Mouse (Mus musculus): ENCODE data around the gene Fam53b.

The Fam53b gene

DNA sequence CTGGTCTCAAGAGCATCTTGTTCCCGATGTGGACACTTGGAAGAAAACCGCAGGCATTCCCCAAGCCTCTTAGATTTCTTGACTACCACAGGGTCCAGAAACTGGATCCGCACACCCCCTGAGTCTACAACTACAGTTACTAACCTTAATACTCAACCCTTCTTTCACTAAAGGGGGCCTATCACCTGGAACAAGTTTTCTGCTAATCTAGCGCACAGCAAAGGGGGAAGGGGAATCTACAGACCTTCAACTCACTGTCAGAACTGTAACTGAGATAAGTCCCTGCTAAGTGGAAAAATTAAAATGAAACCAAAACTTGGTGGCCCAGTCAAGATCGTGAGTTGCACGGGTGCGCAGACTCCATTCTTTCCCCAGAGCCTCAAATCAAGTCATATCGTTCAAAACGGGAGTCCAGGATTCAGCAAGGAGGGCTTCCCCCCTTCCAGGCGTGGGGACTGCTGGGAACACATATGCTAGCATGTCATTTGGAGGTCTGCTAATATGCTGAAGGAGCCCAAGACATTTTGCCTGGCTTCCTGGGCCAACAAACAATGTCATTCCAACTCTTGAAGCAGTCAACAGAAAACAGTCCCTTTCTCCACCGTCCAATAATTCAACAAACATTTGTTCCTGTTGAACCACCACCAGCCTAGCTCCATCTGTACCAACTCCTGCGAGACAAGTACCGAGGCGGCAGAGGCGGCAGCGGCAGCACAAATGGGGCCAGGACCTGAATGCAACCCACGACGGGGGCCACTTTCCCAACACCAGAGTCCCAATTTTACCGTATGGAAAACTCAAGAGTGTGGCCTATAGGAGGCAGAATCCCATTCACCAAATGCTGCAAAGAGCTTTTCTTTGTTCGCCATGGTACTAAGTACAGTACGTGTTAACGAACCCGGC lies 1.7 kb downstream of the Fam53b start:
- no peak for DNase-seq (ENCODE audit: low read depth in 1 of 2, low spot score in 2 of 2)

DNA sequence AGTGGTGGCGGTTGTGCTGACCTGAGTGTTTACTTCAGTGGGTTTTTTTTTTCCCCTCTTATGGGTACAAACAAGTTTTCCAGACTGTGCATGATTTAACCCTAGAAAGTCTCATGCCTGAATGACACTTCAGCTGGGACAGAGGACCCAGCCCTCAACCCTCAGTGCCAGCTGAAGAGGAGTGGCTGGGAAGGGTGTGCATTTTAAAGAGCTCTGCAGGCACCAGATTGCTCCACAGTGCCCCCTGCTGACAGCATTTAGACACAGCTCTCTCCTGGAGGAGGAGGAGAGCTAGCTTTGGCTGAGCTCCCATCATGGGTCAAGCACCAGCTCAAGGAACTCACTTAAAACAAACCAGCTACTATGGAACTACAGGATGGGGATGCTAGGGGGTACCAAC lies 2.8 kb downstream of the Fam53b start:
- peak; percentile 66 to 74 for DNase-seq (ENCODE audit: low read depth in 1 of 2, low spot score in 2 of 2)

DNA sequence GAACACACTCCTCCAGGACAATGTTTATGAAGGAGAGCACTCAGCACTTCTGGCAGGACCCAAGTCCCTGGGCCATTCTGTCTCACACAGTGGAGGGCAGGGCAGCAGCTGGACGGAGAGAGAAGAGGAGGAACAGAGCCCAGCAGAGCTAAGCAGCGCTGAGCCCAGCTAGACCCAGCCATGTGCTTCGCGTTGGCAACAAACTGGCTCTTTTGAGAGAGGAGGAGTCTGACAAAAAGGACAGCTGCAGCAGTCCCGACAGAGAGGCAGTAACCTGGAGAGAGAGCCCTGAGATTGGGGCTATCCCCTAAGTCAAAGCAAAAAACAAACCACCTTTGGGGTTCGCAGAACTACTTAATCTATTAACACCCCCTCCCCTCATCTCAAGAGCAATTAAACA lies 3.3 kb downstream of the Fam53b start:
- no peak for DNase-seq (ENCODE audit: low read depth in 1 of 2, low spot score in 2 of 2)

DNA sequence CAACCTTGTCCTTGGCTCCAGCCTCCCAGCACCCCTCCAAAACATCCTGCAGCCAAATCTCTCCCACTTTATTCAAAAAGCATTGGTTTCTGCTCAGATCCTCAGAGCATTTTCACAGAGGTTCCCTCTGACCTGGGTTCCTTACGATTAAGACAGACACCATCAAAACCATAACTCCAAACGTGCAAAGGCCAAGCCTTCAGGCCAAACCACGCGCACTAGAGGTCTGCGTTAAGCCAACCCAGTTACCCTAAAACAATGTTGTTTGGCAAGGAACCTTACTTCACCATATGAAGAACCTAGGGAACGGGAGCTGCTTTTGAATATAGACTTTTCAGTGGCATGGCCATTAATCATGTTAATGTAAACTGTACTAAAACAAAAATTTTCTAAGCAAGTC lies 4.0 kb downstream of the Fam53b start:
- DNase-seq (ENCODE audit: low read depth in 1 of 2, low spot score in 2 of 2), result no peak

DNA sequence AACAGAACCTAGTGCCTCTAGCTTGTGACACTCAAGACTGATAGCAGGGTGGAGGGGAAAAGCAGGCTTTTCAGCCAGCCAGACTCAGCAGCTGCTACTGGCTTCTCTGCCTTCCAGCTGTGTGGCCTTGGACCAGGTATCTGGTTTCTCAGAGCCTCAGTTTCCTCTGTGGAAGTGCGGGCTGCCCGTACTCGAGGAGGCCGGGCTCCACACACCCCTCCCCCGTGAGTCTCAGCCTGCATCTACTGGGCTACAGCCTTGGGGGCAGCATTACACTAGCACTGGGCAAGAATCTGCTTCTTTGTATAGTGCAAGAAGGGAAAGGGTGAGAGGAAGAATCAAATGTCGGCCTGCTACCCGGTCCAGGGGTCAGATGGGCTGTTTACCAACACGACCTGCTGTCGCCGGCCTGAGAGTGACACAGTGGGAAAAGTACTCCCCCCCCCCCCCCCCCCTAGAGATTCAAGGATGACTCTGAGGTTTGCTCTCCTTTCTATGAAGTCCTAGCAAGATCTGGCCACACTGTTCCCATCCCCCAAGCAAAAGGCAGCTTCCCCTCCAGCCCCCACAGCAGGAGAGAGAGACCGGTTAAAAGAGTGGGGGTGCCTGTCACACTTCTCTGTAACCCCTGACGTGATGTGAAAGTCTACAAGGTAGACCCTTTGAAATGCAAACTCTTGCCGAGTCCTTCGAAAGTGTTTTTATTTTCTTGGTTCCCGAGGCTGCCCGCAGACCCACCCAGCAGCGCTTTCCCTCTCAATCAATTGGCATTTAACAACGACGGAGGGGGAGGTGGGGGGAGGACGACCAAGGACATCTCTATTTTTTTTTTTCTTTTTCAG lies 4.6 kb downstream of the Fam53b start:
- DNase-seq (ENCODE audit: low read depth in 1 of 2, low spot score in 2 of 2), result no peak

DNA sequence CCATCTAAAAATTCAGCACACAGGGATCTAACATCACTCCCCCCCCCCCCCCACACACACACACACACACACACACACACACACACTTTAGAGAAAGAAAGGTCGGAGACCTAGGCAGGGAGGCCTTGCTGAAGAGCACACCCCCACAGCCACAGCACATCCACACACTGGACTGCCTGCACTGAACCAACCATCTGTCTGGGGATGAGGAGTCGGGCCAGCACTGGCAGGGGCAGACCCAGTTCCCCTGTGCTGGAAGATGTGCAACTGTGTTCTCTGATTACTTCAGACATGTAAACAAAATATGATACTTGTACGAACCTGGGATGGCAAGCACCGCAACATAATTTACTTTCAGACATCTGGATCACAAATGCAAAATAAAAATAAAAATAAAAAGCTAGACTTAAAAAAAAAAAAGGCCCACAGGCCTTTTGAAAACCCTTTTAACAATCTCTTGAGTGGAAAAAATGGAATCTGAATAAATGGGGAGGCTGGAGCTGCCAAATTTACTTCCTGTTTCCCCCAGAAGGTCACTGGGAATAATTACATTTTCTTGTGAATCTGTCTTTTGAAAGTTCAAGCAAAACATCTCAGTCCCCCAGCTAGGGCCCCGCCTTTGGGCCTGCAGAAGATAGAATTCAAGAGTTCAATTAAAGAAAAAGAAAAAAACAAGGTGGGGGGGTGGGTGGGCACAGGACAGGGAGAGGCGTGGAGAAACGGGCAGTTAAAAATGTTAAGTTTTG lies 5.5 kb downstream of the Fam53b start:
- no peak for DNase-seq (ENCODE audit: low read depth in 1 of 2, low spot score in 2 of 2)

DNA sequence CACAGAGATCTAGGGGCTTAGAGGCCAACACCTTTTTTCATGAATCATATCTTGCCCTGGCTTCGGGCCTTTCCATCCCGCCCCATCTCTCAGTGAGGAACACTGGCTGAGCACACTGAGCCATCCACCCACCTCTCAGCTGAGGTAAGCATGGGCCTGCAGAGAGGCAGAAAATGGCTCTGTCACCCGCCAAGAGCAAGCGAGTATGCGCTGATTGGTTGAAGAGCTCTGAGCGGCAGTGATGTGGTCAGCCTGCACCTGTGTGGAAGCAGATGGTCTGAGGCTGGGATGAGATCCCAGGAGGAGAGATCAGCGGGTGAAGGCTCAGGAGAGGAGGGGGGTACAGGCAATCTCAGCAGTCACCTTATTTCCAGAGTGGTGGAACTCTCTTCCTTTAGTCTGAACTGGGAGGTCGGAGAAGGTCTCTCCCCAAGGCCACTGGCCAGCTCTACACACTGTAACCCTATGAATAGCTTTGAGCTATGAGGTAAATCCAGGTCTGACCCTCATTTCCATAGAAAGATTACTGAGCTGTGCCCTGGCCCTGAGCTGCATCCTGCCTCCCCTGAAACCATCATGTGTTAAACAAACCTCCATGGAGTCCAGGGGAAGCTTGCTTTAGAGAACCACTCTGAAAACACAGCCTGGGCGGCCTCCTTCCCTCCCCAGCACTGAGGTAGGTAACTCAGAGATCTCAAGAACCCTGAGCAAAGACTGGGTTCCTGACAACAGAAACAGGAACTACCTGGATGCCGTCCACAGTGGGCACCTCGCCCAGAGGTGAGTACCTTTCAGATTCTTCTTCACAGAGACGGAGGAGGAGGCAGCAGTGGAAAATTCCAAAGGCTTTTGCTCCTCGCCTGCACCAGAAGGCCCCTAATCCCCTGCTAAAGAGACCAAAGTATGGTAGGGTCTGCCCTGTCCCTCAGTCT lies 6.5 kb downstream of the Fam53b start:
- no peak for DNase-seq (ENCODE audit: low read depth in 1 of 2, low spot score in 2 of 2)

DNA sequence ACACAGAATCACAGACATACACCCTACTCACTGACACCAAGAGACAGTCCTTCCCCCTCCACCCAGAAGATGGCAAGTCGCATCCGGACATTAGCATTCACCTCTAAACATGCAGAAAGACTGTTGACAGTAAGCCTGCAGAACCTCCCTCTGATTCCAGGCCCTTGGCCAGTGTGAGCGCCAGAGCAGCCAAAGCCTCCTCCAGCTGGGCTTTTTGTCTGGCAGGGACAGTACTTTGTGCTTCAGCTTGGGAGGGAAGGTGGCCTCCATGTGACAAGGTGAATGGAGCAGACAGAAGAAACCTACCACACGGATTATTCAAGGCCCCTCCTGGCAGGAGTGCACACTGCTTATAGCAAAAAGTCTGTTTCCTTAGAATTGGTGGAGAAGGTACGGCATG lies 7.4 kb downstream of the Fam53b start:
- no peak for DNase-seq (ENCODE audit: low read depth in 1 of 2, low spot score in 2 of 2)

DNA sequence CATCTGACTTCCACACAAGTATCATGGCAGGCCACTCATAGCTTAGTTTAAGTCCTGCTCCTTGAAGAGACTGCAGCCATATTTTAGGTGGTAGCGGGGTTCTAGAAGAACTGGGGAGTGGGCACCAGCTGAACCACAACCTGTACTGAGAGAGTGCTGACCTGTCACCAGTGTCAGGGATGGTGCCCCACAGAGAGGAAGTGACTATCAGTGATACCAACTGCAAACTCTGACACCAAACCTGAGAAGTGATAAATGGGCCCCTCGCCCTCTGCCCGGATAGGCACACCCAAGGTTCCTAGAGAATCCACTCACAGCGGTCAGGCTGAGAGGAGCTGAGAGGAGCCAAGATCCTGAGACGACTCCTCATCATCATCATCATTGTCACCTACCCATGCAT lies 8.7 kb downstream of the Fam53b start:
- no peak for DNase-seq (ENCODE audit: low read depth in 1 of 2, low spot score in 2 of 2)

DNA sequence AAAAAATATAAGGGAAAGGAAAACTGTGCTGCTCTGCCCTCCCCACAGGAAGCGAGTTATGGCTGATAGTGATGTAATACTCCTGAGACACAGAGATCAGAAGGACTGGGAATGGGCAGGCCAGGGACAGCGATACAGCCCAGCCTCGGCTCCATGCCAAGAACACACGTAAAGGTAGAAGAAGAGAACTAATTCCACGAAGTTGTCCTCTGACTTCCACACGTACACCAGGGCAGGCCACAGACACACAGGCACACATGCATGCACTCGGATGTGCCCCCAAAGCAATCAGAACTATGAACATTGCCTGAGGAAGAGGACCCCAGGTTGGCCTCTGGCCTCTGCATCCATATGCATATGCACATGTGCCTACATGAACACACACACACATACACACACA lies 9.2 kb downstream of the Fam53b start:
- DNase-seq (ENCODE audit: low read depth in 1 of 2, low spot score in 2 of 2), result no peak

DNA sequence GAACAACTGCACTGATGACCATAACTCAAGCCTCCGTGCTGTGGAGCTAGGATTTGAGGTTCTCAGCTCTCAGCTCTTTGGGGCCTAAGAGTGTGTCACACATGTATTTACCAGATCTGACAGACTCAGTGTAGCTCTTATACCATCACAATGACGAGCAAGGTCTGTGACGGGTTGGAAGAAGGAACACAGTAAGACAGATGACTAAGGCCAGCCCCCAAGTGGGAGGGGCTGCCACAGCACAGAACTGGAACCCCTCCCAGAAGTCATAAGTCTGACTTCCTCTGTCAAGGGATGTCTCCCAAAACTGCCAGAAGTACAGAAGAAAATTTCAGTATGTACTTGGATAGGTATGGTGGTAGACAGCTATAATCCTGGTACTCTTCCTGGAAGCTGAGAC lies 9.7 kb downstream of the Fam53b start:
- peak in 1 of 2 experiments; percentile 59 for DNase-seq (ENCODE audit: low read depth in 1 of 2, low spot score in 2 of 2)

DNA sequence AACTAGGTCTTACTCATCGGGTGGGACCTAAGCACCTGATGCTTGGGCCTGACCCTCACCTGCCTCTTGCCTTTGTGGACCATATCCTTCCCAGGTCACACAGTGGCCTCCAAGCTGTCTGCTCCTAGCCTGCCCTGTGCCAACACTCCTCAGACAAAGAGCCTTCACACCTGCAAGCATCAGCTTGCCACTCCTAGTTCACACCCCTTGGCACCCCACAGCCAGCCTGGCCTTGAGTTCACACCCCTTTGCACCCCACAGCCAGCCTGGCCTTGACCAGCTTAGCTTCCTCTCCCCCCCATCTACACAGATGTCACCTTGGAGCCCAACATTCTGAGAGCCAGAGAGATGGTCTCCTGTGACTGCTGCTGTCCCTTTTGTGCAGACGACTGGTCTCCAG lies 10.3 kb downstream of the Fam53b start:
- DNase-seq (ENCODE audit: low read depth in 1 of 2, low spot score in 2 of 2), result no peak

DNA sequence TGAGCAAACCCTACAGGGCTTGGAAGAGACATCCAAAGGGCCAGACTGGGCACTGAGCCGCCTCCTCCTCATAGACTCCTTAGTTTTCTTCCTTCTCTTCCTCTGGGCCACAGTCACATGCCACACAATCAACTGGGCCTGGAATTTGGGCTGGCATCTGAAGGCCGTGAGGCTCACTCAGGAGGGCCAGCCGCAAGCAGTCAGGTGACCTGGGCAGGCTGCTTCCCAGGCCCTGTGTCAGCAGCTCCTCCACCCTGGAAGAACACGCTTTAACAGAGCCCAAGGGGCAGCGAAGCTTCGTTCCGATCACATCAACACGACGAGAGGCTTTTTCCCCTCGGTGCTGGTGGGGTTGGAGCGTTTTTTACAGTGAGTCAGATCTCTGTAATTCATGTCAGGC lies 11.0 kb downstream of the Fam53b start:
- DNase-seq (ENCODE audit: low read depth in 1 of 2, low spot score in 2 of 2), result no peak

DNA sequence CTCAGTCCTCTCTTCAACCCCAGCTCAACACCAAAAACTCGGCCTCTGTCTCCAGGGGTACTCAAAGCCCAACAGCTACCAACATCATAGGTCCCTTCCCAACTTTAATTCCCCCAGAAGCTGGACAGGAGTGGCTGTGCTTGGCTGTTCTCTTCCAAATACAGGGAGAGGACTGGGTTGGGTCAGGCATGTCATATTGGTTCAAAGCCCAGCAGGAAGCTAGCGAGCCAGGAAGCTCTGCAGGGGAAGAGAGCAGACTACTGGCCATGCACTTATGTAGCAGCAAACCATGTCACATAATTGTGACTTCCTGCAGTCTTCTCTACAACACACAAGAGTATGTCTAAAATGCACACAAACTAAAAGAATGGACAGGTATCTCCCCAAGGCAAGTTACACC lies 11.6 kb downstream of the Fam53b start:
- no peak for DNase-seq (ENCODE audit: low read depth in 1 of 2, low spot score in 2 of 2)

DNA sequence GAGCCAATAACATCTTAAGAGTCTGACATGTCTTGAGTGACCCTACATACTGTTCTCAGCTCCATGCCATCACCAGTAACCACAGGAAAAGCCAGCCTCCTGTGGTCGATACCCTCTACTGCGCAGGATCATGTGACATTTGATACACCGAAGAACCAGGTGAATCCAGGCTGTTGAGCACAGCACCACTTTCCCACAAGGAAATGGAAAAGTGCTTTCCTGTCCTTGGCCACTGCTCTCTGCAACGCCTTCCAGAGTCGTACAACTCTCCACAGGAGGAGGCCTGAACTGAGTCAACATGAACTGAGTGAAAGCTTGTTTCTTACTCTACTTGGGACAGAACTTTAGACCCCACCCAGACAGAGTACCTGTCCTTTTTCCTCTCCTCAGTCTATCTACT lies 12.2 kb downstream of the Fam53b start:
- DNase-seq (ENCODE audit: low read depth in 1 of 2, low spot score in 2 of 2), result no peak

DNA sequence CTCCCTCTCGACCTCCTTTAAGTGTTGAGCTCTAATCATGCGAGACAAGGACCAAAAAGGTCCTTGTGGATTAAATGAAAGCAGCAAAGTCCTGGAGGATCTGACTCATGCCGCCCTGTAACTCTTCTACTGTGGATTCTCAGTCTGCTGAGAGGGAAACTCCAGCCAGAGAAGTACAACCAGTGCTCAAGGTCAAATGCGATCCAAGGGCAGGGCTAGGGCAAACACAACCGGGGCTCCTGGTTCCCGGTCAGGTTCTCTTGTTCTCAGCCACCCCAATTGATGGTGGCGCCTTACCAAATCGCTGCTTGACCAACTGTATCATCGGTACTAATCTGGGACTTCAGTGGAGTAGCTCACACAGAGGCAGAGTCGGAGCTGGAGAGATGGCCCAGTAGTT lies 12.8 kb downstream of the Fam53b start:
- no peak for DNase-seq (ENCODE audit: low read depth in 1 of 2, low spot score in 2 of 2)

DNA sequence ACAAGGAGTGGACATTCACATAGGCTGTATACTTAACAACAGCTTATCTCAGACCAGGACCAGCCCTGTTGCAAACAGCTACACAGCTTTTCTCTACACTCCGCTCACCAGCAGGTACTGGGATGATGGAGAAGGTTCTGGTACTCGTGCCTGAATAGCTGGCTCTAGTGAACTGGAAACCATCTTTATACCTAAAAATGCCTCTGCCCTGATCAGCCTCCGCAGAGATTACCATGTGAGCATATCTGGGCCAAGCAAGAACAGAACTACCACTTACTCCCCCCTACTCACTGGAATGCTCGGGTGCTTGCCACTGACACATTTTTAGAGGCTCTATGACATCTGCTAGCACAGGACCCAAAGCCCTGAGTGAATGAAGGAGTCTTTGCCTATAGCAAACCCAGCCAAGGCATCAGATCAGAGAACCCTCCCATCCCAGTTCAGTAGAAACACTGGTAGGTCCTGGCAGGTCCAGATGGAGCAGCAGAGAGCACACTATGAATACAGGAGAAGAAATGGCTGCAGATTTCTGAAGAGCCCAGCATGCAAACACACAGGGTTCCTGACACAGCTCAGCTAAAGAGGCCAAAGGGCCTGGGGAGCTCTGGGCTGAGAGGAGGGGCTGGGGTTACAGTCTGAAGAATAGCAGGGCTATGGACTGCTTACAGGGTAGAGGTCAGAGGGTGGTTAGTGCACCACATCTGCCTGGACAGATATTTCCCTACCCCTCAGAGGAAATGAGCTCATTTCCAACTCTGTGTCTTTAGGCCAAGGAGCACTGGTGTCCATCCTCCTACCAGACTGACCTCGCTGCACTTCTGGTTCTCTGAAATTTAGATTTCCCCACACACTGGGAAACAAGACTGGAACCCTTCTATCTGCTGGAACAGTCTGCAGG lies 14.3 kb downstream of the Fam53b start:
- DNase-seq (ENCODE audit: low read depth in 1 of 2, low spot score in 2 of 2), result no peak

DNA sequence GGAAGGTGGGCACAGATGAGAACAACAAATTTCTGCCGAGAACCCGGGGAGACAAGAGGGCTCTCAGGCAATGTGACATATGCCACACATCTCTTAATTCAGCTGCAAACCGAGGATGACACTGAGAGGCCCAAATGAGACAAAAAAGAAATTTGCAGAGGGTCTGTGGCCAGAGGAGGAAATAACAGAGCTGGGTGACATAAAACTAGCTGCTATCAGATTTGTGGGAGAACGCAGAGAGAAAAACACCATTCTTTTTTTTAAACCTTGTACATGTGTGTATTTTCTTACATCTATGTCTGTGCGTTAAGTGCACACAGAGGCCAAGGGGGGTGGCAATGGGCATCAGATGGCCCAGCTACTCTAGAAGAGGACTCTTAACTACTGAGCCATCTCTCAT lies 18.5 kb downstream of the Fam53b start:
- DNase-seq (ENCODE audit: low read depth in 1 of 2, low spot score in 2 of 2), result no peak

DNA sequence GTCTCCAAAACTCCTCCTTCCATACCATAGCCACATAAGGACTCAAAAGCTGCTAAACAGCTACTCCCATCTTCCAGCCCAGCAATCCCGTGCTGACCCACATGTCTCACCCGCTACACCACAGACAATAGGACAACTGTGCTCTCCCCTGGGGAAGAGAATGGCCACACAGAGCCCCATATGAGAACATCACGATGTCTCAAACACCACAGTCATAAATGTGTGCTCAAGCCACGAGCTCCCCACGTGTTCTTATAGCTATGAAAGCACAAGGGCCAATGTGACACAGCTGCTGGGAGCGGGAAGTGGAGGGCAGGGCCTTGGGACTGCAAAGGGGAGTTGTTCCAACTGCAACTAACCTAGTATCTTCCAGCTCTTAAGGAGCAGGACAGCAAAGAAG lies 20.2 kb downstream of the Fam53b start:
- DNase-seq (ENCODE audit: low read depth in 1 of 2, low spot score in 2 of 2), result no peak

Measured in monocyte, adult 2 months (primary cell).